Mouse (Mus musculus) hindbrain, embryonic 11.5 days (tissue): ENCODE measurements around the gene Uevld. TPM values are rescaled to one million over a fixed set of nuclear protein-coding genes. Genes with fewer than 3 reads are reported as not detected.
A peak's percentile ranks its signal among the peaks of the same experiment; 100 is the strongest.

Experiments used
- ATAC-seq: fragments of 200-750 bp; cut with Nextera tagmentation; 2 replicates; pipeline ENCODE4 v1.8.0; 2017; ENCODE audit warnings: mild to moderate bottlenecking, moderate TSS enrichment, moderate library complexity; ENCODE audit not compliant: low FRiP score
- DNase-seq: peaks from one replicate; pipeline ENCODE4 v3.0.0-alpha.2; 2015; ENCODE audit warnings: low spot score
- H3K27ac ChIP-seq: fragments of 300-500 bp; sonication (generic); 2 replicates; pipeline ENCODE4 v1.5.1; 2014; ENCODE audit warnings: mild to moderate bottlenecking, low read depth, low read length
- H3K27me3 ChIP-seq: fragments of 300-500 bp; sonication (generic); 2 replicates; pipeline ENCODE4 v1.6.1; 2014; ENCODE audit warnings: mild to moderate bottlenecking, low read length, moderate library complexity, mixed read lengths; ENCODE audit not compliant: control insufficient read depth, insufficient read depth
- H3K36me3 ChIP-seq: fragments of 300-500 bp; sonication (generic); 2 replicates; pipeline ENCODE4 v1.6.1; 2014; ENCODE audit warnings: mild to moderate bottlenecking, low read length, moderate library complexity, mixed read lengths; ENCODE audit not compliant: control insufficient read depth, insufficient read depth
- H3K4me1 ChIP-seq: fragments of 300-500 bp; sonication (generic); replicated peaks from 2 replicates; pipeline ENCODE4 v1.6.1; 2014; ENCODE audit warnings: low read length, mixed read lengths; ENCODE audit not compliant: control insufficient read depth, insufficient read depth
- H3K4me2 ChIP-seq: fragments of 300-500 bp; sonication (generic); replicated peaks from 2 replicates; pipeline ENCODE4 v1.6.1; 2014; ENCODE audit warnings: mild to moderate bottlenecking, low read depth, low read length
- H3K4me3 ChIP-seq: fragments of 300-500 bp; sonication (generic); 2 replicates; pipeline ENCODE4 v1.5.1; 2014; ENCODE audit warnings: low read depth, low read length
- H3K9ac ChIP-seq: fragments of 300-500 bp; sonication (generic); 2 replicates; pipeline ENCODE4 v1.6.1; 2014; ENCODE audit warnings: low read depth, low read length
- H3K9me3 ChIP-seq: fragments of 300-500 bp; sonication (generic); 2 replicates; pipeline ENCODE4 v1.6.1; 2016; ENCODE audit warnings: low read length; ENCODE audit not compliant: control insufficient read depth
- WGBS: fragments of 180-500 bp; shearing (Covaris S2); extraction: QIAGEN DNeasy Blood & Tissue Kit; methylation state at CpG from one replicate; pipeline ENCODE4 v1.1.7; 2014; 5-methylcytosine and 5-hydroxymethylcytosine counted together
- polyA plus RNA-seq: library from polyadenylated mRNA; unstranded; fragments of >200 nt; fragmentation: Nextera tagmentation; extraction: Ambion mirVana; gene quantifications from 2 replicates; pipeline ENCODE4 v1.2.1, GENCODE M21; 2014

The Uevld gene
- polyA plus RNA-seq, 1 experiment from 2014 or later = 11.3 TPM

GRCm38 (mm10) chr7:46960991-46961390, 2.7 kb upstream of the Uevld start:
- H3K9me3 ChIP-seq = no peaks in the 10 kb centered on the region
- no peaks in the 10 kb centered on the region for H3K36me3 ChIP-seq
- H3K4me3 ChIP-seq = no peak overlapping the region
- H3K9ac ChIP-seq = no peak overlapping the region
- no peak for ATAC-seq
- H3K27ac ChIP-seq = no peak overlapping the region
- peaks cover 3% of the 10 kb centered on the region; the same call in 1 of the 2 replicates for H3K27me3 ChIP-seq
- WGBS = 67% methylated on average over 3 of the region's 3 CpGs
- DNase-seq = no peak
- 0 out of 2 replicates have a peak, but pooled peaks cover 4% of the 10 kb centered on the region for H3K4me1 ChIP-seq
- H3K4me2 ChIP-seq = no peak overlapping the region

GRCm38 (mm10) chr7:46958853-46959252, 526 bp upstream of the Uevld start:
- peak overlapping the region; percentile 72 for H3K4me3 ChIP-seq
- peak overlapping the region; percentile 78 for H3K4me2 ChIP-seq
- 0 out of 2 replicates have a peak, but pooled peaks cover 4% of the 10 kb centered on the region for H3K36me3 ChIP-seq
- DNase-seq (peak; percentile 13), ATAC-seq (0 out of 2 replicates have a peak, but pooled peaks have one; percentile 27)
- 0 out of 2 replicates have a peak, but pooled peaks cover 4% of the 10 kb centered on the region for H3K4me1 ChIP-seq
- WGBS = 20% methylated on average over 9 of the region's 9 CpGs
- no peak overlapping the region for H3K27ac ChIP-seq
- H3K9me3 ChIP-seq = no peaks in the 10 kb centered on the region
- peaks cover 3% of the 10 kb centered on the region; the same call in 1 of the 2 replicates for H3K27me3 ChIP-seq
- peak overlapping the region; percentile 81 for H3K9ac ChIP-seq

- Histone ChIP-seq H3K9ac (no peak overlapping the region), H3K27ac (no peak overlapping the region), H3K27me3 (no peaks in the 10 kb centered on the region), H3K4me2 (no peak overlapping the region), H3K9me3 (no peaks in the 10 kb centered on the region), H3K4me1 (no peaks in the 10 kb centered on the region), H3K36me3 (no peaks in the 10 kb centered on the region; the same call in 1 of the 2 replicates), H3K4me3 (no peak overlapping the region)
- ATAC-seq (no peak), DNase-seq (peak; percentile 31)
- 73% methylated on average over 4 of the region's 4 CpGs for WGBS
These were observed 22.5 kb downstream of the Uevld start for GRCm38 (mm10) chr7:46935847-46936246.

- H3K4me3 ChIP-seq = no peak overlapping the region
- H3K9ac ChIP-seq = no peak overlapping the region
- DNase-seq = no peak
- H3K4me2 ChIP-seq = no peak overlapping the region
- H3K4me1 ChIP-seq = no peaks in the 10 kb centered on the region
- H3K36me3 ChIP-seq = no peaks in the 10 kb centered on the region
- ATAC-seq = no peak
- no peaks in the 10 kb centered on the region for H3K9me3 ChIP-seq
- no peak overlapping the region for H3K27ac ChIP-seq
- H3K27me3 ChIP-seq = no peaks in the 10 kb centered on the region
- 93% methylated on average over 8 of the region's 8 CpGs for WGBS
These were observed 23.5 kb downstream of the Uevld start for GRCm38 (mm10) chr7:46934788-46935187.

GRCm38 (mm10) chr7:46931370-46931769, 27.0 kb downstream of the Uevld start:
- ATAC-seq (no peak), DNase-seq (no peak)
- no peaks in the 10 kb centered on the region for H3K27me3 ChIP-seq
- H3K36me3 ChIP-seq = no peaks in the 10 kb centered on the region
- no peak overlapping the region for H3K4me3 ChIP-seq
- WGBS = 97% methylated on average over 3 of the region's 3 CpGs
- H3K4me1 ChIP-seq = no peaks in the 10 kb centered on the region
- no peak overlapping the region for H3K9ac ChIP-seq
- H3K27ac ChIP-seq = no peak overlapping the region
- no peaks in the 10 kb centered on the region for H3K9me3 ChIP-seq
- no peak overlapping the region for H3K4me2 ChIP-seq

- ATAC-seq (no peak), DNase-seq (no peak)
- Histone ChIP-seq H3K27ac (no peak overlapping the region), H3K36me3 (no peaks in the 10 kb centered on the region), H3K9me3 (no peaks in the 10 kb centered on the region), H3K4me1 (no peaks in the 10 kb centered on the region), H3K4me3 (no peak overlapping the region), H3K9ac (no peak overlapping the region), H3K4me2 (no peak overlapping the region), H3K27me3 (no peaks in the 10 kb centered on the region)
- WGBS = 92% methylated on average over 5 of the region's 5 CpGs
These were observed 30.0 kb downstream of the Uevld start for GRCm38 (mm10) chr7:46928291-46928690.

GRCm38 (mm10) chr7:46922075-46922474, 36.3 kb downstream of the Uevld start:
- no peak overlapping the region for H3K9ac ChIP-seq
- H3K9me3 ChIP-seq = no peaks in the 10 kb centered on the region
- no peaks in the 10 kb centered on the region for H3K27me3 ChIP-seq
- no peak overlapping the region for H3K4me2 ChIP-seq
- ATAC-seq = no peak
- no peaks in the 10 kb centered on the region for H3K36me3 ChIP-seq
- no peak overlapping the region for H3K4me3 ChIP-seq
- 0 out of 2 replicates have a peak, but pooled peaks cover 4% of the 10 kb centered on the region for H3K4me1 ChIP-seq
- WGBS = 87% methylated on average over 4 of the region's 4 CpGs
- DNase-seq = no peak
- H3K27ac ChIP-seq = no peak overlapping the region

- H3K9me3 ChIP-seq = no peaks in the 10 kb centered on the region
- WGBS = under 1% methylated on average over 72 of the region's 75 CpGs
These were observed 38.7 kb downstream of the Uevld start, which contains the start of gene Tsg101 for GRCm38 (mm10) chr7:46919551-46920176. TSS of gene Tsg101 (minus strand) at chr7:46919969.

More at GRCm38 (mm10) chr7:46919551-46920176, 38.7 kb downstream of the Uevld start, which contains the start of gene Tsg101:
- peak within 1 kb of the TSS; percentile 59 for H3K4me2 ChIP-seq
- peak within 1 kb of the TSS; percentile 96 for H3K27ac ChIP-seq
- H3K9ac ChIP-seq = peak within 1 kb of the TSS; percentile 98
- no peaks in the 10 kb centered on the region for H3K36me3 ChIP-seq
- ATAC-seq (peak; percentile 94), DNase-seq (peak; percentile 96)
- H3K27me3 ChIP-seq = no peaks in the 10 kb centered on the region
- peak within 1 kb of the TSS; percentile 93 for H3K4me3 ChIP-seq
- 0 out of 2 replicates have a peak, but pooled peaks cover 4% of the 10 kb centered on the region for H3K4me1 ChIP-seq
